Mouse (Mus musculus) liver, embryonic 15.5 days (tissue): ENCODE data around the gene Rbms3. TPM values are rescaled to one million over a fixed set of nuclear protein-coding genes. Genes with fewer than 3 reads are reported as not detected.

ENCODE experiments used
- ATAC-seq: fragments of 200-750 bp; cut with Nextera tagmentation; 2 replicates; pipeline ENCODE4 v1.8.0; 2017; ENCODE audit warnings: moderate number of reproducible peaks, mild to moderate bottlenecking, moderate library complexity; ENCODE audit not compliant: insufficient read depth
- H3K27ac ChIP-seq: fragments of 300-500 bp; sonication (generic); replicated peaks from 2 replicates; pipeline ENCODE4 v1.5.1; 2015; ENCODE audit warnings: mild to moderate bottlenecking, inconsistent platforms
- H3K27me3 ChIP-seq: fragments of 300-500 bp; sonication (generic); 2 replicates; pipeline ENCODE4 v1.6.1; 2015; ENCODE audit warnings: mild to moderate bottlenecking, inconsistent platforms
- H3K36me3 ChIP-seq: fragments of 300-500 bp; sonication (generic); replicated peaks from 2 replicates; pipeline ENCODE4 v1.6.1; 2015; ENCODE audit warnings: moderate library complexity, mild to moderate bottlenecking, inconsistent platforms
- H3K4me1 ChIP-seq: fragments of 300-500 bp; sonication (generic); replicated peaks from 2 replicates; pipeline ENCODE4 v1.6.1; 2015; ENCODE audit warnings: inconsistent platforms
- H3K4me2 ChIP-seq: fragments of 300-500 bp; sonication (generic); 2 replicates; pipeline ENCODE4 v1.6.1; 2015; ENCODE audit warnings: moderate library complexity, mild to moderate bottlenecking, inconsistent platforms
- H3K4me3 ChIP-seq: fragments of 300-500 bp; sonication (generic); replicated peaks from 2 replicates; pipeline ENCODE4 v1.5.1; 2015; ENCODE audit warnings: mild to moderate bottlenecking, inconsistent platforms
- H3K9ac ChIP-seq: fragments of 300-500 bp; sonication (generic); 2 replicates; pipeline ENCODE4 v1.6.1; 2015; ENCODE audit warnings: moderate library complexity, mild to moderate bottlenecking, inconsistent platforms
- H3K9me3 ChIP-seq: fragments of 300-500 bp; sonication (generic); replicated peaks from 2 replicates; pipeline ENCODE4 v1.6.1; 2016; ENCODE audit warnings: inconsistent platforms
- WGBS: fragments of 180-500 bp; shearing (Covaris S2); methylation state at CpG from one replicate; pipeline ENCODE4 v1.1.7; 2015; ENCODE audit warnings: mixed read lengths; ENCODE audit not compliant: insufficient replicate concordance; 5-methylcytosine and 5-hydroxymethylcytosine counted together
- polyA plus RNA-seq: library from polyadenylated mRNA; unstranded; fragments of >200 nt; fragmentation: Nextera tagmentation; extraction: Ambion mirVana; gene quantifications from 2 replicates; pipeline ENCODE4 v1.2.1, GENCODE M21; 2015

Rbms3 gene
- polyA plus RNA-seq, 1 experiment from 2014 or later = 3.0 TPM

GRCm38 (mm10) chr9:117180658-117181057 lies 449.1 kb downstream of the Rbms3 start:
- WGBS = 73% methylated on average over 7 of the region's 7 CpGs
- no peaks in the 10 kb centered on the region for H3K9me3 ChIP-seq
- H3K27ac ChIP-seq = no peak overlapping the region
- H3K4me3 ChIP-seq = no peak overlapping the region
- no peak overlapping the region for H3K9ac ChIP-seq
- no peaks in the 10 kb centered on the region for H3K4me1 ChIP-seq
- H3K27me3 ChIP-seq = no peaks in the 10 kb centered on the region
- H3K4me2 ChIP-seq = no peak overlapping the region
- no peak for ATAC-seq
- no peaks in the 10 kb centered on the region for H3K36me3 ChIP-seq

- Histone ChIP-seq H3K9me3 (no peaks in the 10 kb centered on the region), H3K4me2 (no peak overlapping the region), H3K4me1 (no peaks in the 10 kb centered on the region), H3K36me3 (no peaks in the 10 kb centered on the region), H3K27ac (no peak overlapping the region), H3K27me3 (no peaks in the 10 kb centered on the region), H3K4me3 (no peak overlapping the region), H3K9ac (no peak overlapping the region)
- 66% methylated on average over 4 of the region's 4 CpGs for WGBS
- ATAC-seq = no peak
Observed at GRCm38 (mm10) chr9:117178366-117178765, 451.3 kb downstream of the Rbms3 start.

GRCm38 (mm10) chr9:117172526-117172925 lies 457.2 kb downstream of the Rbms3 start:
- Histone ChIP-seq H3K36me3 (no peaks in the 10 kb centered on the region), H3K4me2 (no peak overlapping the region), H3K4me1 (no peaks in the 10 kb centered on the region), H3K9me3 (no peaks in the 10 kb centered on the region), H3K9ac (no peak overlapping the region), H3K4me3 (no peak overlapping the region), H3K27me3 (no peaks in the 10 kb centered on the region), H3K27ac (no peak overlapping the region)
- whole genome bisulfite sequencing = 62% methylated on average over 7 of the region's 7 CpGs
- no peak for ATAC-seq

GRCm38 (mm10) chr9:117169196-117169595 lies 460.5 kb downstream of the Rbms3 start:
- Histone ChIP-seq H3K9me3 (no peaks in the 10 kb centered on the region), H3K4me2 (no peak overlapping the region), H3K36me3 (no peaks in the 10 kb centered on the region), H3K4me3 (no peak overlapping the region), H3K4me1 (no peaks in the 10 kb centered on the region), H3K27ac (no peak overlapping the region), H3K27me3 (no peaks in the 10 kb centered on the region), H3K9ac (no peak overlapping the region)
- no peak for ATAC-seq
- 72% methylated on average over 5 of the region's 5 CpGs for WGBS

GRCm38 (mm10) chr9:117163143-117163542 lies 466.6 kb downstream of the Rbms3 start:
- no peak overlapping the region for H3K4me2 ChIP-seq
- H3K9ac ChIP-seq = no peak overlapping the region
- H3K27me3 ChIP-seq = no peaks in the 10 kb centered on the region
- H3K4me1 ChIP-seq = no peaks in the 10 kb centered on the region
- H3K4me3 ChIP-seq = no peak overlapping the region
- no peak overlapping the region for H3K27ac ChIP-seq
- H3K36me3 ChIP-seq = no peaks in the 10 kb centered on the region
- WGBS = 50% methylated on average over 6 of the region's 6 CpGs
- ATAC-seq = no peak
- no peaks in the 10 kb centered on the region for H3K9me3 ChIP-seq

GRCm38 (mm10) chr9:117161150-117161549 lies 468.6 kb downstream of the Rbms3 start:
- WGBS = 51% methylated on average over 6 of the region's 6 CpGs
- no peak overlapping the region for H3K27ac ChIP-seq
- ATAC-seq = no peak
- no peak overlapping the region for H3K4me3 ChIP-seq
- H3K36me3 ChIP-seq = no peaks in the 10 kb centered on the region
- H3K9me3 ChIP-seq = no peaks in the 10 kb centered on the region
- H3K27me3 ChIP-seq = no peaks in the 10 kb centered on the region
- H3K4me1 ChIP-seq = no peaks in the 10 kb centered on the region
- no peak overlapping the region for H3K9ac ChIP-seq
- no peak overlapping the region for H3K4me2 ChIP-seq

- H3K36me3 ChIP-seq = no peaks in the 10 kb centered on the region
- H3K27me3 ChIP-seq = no peaks in the 10 kb centered on the region
- H3K4me2 ChIP-seq = no peak overlapping the region
- WGBS = 59% methylated on average over 9 of the region's 9 CpGs
- no peaks in the 10 kb centered on the region for H3K9me3 ChIP-seq
- H3K4me3 ChIP-seq = no peak overlapping the region
- no peaks in the 10 kb centered on the region for H3K4me1 ChIP-seq
- no peak overlapping the region for H3K27ac ChIP-seq
- H3K9ac ChIP-seq = no peak overlapping the region
- no peak for ATAC-seq
Observed at GRCm38 (mm10) chr9:117156330-117156905, 473.3 kb downstream of the Rbms3 start.

GRCm38 (mm10) chr9:117154590-117154989 lies 475.1 kb downstream of the Rbms3 start:
- no peak for ATAC-seq
- no peak overlapping the region for H3K4me3 ChIP-seq
- 64% methylated on average over 4 of the region's 4 CpGs for WGBS

GRCm38 (mm10) chr9:117153686-117154274 lies 475.9 kb downstream of the Rbms3 start:
- Histone ChIP-seq H3K27ac (no peak overlapping the region), H3K9ac (no peak overlapping the region), H3K4me1 (no peaks in the 10 kb centered on the region), H3K4me2 (no peak overlapping the region), H3K4me3 (no peak overlapping the region), H3K36me3 (no peaks in the 10 kb centered on the region), H3K9me3 (no peaks in the 10 kb centered on the region), H3K27me3 (no peaks in the 10 kb centered on the region)
- ATAC-seq = no peak
- 51% methylated on average over 20 of the region's 20 CpGs for WGBS

More at GRCm38 (mm10) chr9:117154590-117154989, 475.1 kb downstream of the Rbms3 start:
- Histone ChIP-seq H3K36me3 (no peaks in the 10 kb centered on the region), H3K9me3 (no peaks in the 10 kb centered on the region), H3K4me1 (no peaks in the 10 kb centered on the region), H3K4me2 (no peak overlapping the region), H3K27ac (no peak overlapping the region), H3K9ac (no peak overlapping the region), H3K27me3 (no peaks in the 10 kb centered on the region)

GRCm38 (mm10) chr9:117151951-117152350 lies 477.8 kb downstream of the Rbms3 start:
- no peak overlapping the region for H3K4me3 ChIP-seq
- no peak overlapping the region for H3K9ac ChIP-seq
- no peaks in the 10 kb centered on the region for H3K9me3 ChIP-seq
- WGBS = 57% methylated on average over 3 of the region's 3 CpGs
- no peaks in the 10 kb centered on the region for H3K4me1 ChIP-seq
- no peak for ATAC-seq
- H3K27ac ChIP-seq = no peak overlapping the region
- no peaks in the 10 kb centered on the region for H3K27me3 ChIP-seq
- H3K4me2 ChIP-seq = no peak overlapping the region
- no peaks in the 10 kb centered on the region for H3K36me3 ChIP-seq

GRCm38 (mm10) chr9:117144057-117144723 lies 485.5 kb downstream of the Rbms3 start:
- H3K27ac ChIP-seq = no peak overlapping the region
- WGBS = 60% methylated on average over 7 of the region's 7 CpGs

More at GRCm38 (mm10) chr9:117144057-117144723, 485.5 kb downstream of the Rbms3 start:
- H3K4me2 ChIP-seq = no peak overlapping the region
- no peak overlapping the region for H3K9ac ChIP-seq
- no peaks in the 10 kb centered on the region for H3K9me3 ChIP-seq
- no peak for ATAC-seq
- H3K36me3 ChIP-seq = no peaks in the 10 kb centered on the region
- H3K27me3 ChIP-seq = no peaks in the 10 kb centered on the region
- H3K4me1 ChIP-seq = no peaks in the 10 kb centered on the region
- H3K4me3 ChIP-seq = no peak overlapping the region
